Mouse (Mus musculus) liver, embryonic 14.5 days (tissue): ENCODE results near the gene Irf9. TPM values are rescaled to one million over a fixed set of nuclear protein-coding genes. Genes with fewer than 3 reads are reported as not detected.

Experiments used
- ATAC-seq: fragments of 200-750 bp; cut with Nextera tagmentation; 2 replicates; pipeline ENCODE4 v1.8.0; 2017; ENCODE audit warnings: moderate number of reproducible peaks, mild to moderate bottlenecking, moderate library complexity; ENCODE audit not compliant: insufficient read depth
- DNase-seq, 3 experiments: peaks; one replicate each; pipeline ENCODE4 v3.0.0-alpha.2; 2012 to 2013; ENCODE audit warnings: low read depth in 3 of 3, low spot score in 3 of 3
- H3K27ac ChIP-seq: fragments of 300-500 bp; sonication (generic); 2 replicates; pipeline ENCODE4 v1.5.1; 2014; ENCODE audit warnings: moderate library complexity, mild to moderate bottlenecking, control low read depth, inconsistent platforms
- H3K27me3 ChIP-seq: fragments of 300-500 bp; sonication (generic); 2 replicates; pipeline ENCODE4 v1.6.1; 2014; ENCODE audit warnings: mild to moderate bottlenecking, low read length, moderate library complexity; ENCODE audit not compliant: control insufficient read depth, insufficient read depth
- H3K36me3 ChIP-seq: fragments of 300-500 bp; sonication (generic); replicated peaks from 2 replicates; pipeline ENCODE4 v1.6.1; 2014; ENCODE audit warnings: low read depth; ENCODE audit not compliant: control insufficient read depth, insufficient read depth
- H3K4me1 ChIP-seq, 2 experiments: fragments of 200-500 bp in 1 of 2; fragments of 300-500 bp in 1 of 2; sonication (generic) in 1 of 2; replicated peaks; 2 replicates each; pipeline ENCODE4 v1.6.1; 2012 to 2014; ENCODE audit warnings: antibody characterized with exemption in 1 of 2, inconsistent platforms in 1 of 2, low read length in 1 of 2; ENCODE audit not compliant: control insufficient read depth in 2 of 2, insufficient read depth in 2 of 2
- H3K4me2 ChIP-seq: fragments of 300-500 bp; sonication (generic); 2 replicates; pipeline ENCODE4 v1.6.1; 2014; ENCODE audit warnings: low read depth, mild to moderate bottlenecking, control low read depth, moderate library complexity
- H3K4me3 ChIP-seq, 2 experiments: fragments of 200-500 bp in 1 of 2; fragments of 300-500 bp in 1 of 2; sonication (generic) in 1 of 2; 2 replicates each; pipeline ENCODE4 v1.5.1; 2012 to 2014; ENCODE audit warnings: low read depth in 2 of 2, low read length in 2 of 2, mild to moderate bottlenecking in 2 of 2, control low read depth in 1 of 2, inconsistent platforms in 1 of 2, moderate library complexity in 1 of 2; ENCODE audit not compliant: insufficient read depth in 1 of 2
- H3K9ac ChIP-seq: fragments of 300-500 bp; sonication (generic); replicated peaks from 2 replicates; pipeline ENCODE4 v1.6.1; 2014; ENCODE audit warnings: mild to moderate bottlenecking, control low read depth, moderate library complexity
- H3K9me3 ChIP-seq: fragments of 300-500 bp; sonication (generic); 2 replicates; pipeline ENCODE4 v1.6.1; 2016; ENCODE audit warnings: low read length, mixed read lengths; ENCODE audit not compliant: control insufficient read depth
- CTCF ChIP-seq: IDR thresholded peaks from 2 replicates; pipeline ENCODE4 v1.5.1; 2016; ENCODE audit warnings: antibody characterized with exemption, low read depth, control low read depth
- EP300 ChIP-seq: IDR thresholded peaks from 2 replicates; pipeline ENCODE4 v1.6.1; 2016; ENCODE audit warnings: antibody characterized with exemption, low read depth
- WGBS: fragments of 180-500 bp; shearing (Covaris S2); extraction: QIAGEN DNeasy Blood & Tissue Kit; methylation state at CpG from one replicate; pipeline ENCODE4 v1.1.7; 2014; ENCODE audit not compliant: insufficient replicate concordance; 5-methylcytosine and 5-hydroxymethylcytosine counted together
- polyA plus RNA-seq, 2 experiments: library from polyadenylated mRNA; depleted of rRNA in 1 of 2; stranded (reverse) in 1 of 2; unstranded in 1 of 2; fragments of >200 nt; fragmentation: Nextera tagmentation in 1 of 2; extraction: Ambion mirVana in 1 of 2; gene quantifications; 2 replicates each; pipeline versions ENCODE4 v1.2.1 to v1.2.3; 2012 to 2014

Gene Irf9
- polyA plus RNA-seq, 2 experiments = 13.8 to 15.1 TPM

DNA sequence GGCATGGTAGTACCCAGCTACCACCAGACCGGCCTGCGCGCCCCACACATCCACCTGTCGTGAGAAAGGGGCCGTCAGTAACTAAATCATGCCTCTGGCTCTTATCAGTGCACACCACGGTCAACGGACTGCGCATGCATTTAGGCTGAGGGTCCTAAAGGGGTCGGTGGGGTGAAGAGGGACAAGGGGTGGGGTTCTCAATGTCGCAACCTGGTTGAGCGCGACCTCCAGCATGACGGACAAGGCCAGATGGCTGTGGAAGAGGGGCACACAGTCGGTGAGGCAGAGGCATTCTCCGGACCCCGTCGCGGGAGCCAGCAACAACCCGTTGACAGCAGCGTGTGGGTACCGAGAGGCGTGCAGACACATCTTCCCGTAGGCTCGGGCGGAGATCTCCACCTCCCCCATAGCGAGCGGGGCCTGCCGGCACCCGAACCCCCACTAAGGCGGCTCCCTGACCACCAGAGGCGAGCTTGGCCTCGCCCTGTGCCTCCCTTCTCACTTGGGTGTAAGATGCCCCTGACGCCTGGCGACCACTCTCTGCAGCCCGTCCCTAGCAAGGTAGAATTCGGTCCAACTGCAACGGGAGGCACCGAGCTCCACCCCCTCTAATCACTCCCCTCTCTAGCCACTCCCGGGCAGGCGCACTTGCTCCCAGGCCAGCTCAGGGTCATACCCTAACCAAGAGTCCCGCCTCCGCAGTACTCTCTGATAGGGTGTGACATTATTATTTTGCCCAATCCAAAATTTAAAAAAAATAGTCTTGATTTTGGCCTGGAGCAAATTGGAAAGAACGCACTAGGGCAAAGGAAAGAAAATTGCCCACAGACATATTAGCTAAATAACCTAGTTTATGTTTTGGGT, 18.4 kb upstream of the Irf9 start, which contains the start of gene Emc9:
Gene Emc9 (minus strand): TSS at position 601 of the 864 bp plus-strand sequence.
- H3K4me2 ChIP-seq = peak within 1 kb of the TSS; percentile 99
- WGBS = under 1% methylated on average over 41 of the region's 43 CpGs
- H3K9ac ChIP-seq = peak within 1 kb of the TSS; percentile 84
- TF ChIP-seq CTCF (peak; percentile 26), EP300 (peak; percentile 2; the same call in 1 of the 2 replicates)
- peak; percentile 93 for ATAC-seq
- peak within 1 kb of the TSS; percentile 98 for H3K27ac ChIP-seq
- H3K4me3 ChIP-seq = peak within 1 kb of the TSS; percentile 70 to 74
- no peaks in the 10 kb centered on the region for H3K9me3 ChIP-seq
- H3K36me3 ChIP-seq = peaks cover 5% of the 10 kb centered on the region
- H3K4me1 ChIP-seq = peaks cover 28 to 31% of the 10 kb centered on the region in 2 experiments
- no peaks in the 10 kb centered on the region for H3K27me3 ChIP-seq
- peak; percentile 82 to 84 (median 83) for DNase-seq

DNA sequence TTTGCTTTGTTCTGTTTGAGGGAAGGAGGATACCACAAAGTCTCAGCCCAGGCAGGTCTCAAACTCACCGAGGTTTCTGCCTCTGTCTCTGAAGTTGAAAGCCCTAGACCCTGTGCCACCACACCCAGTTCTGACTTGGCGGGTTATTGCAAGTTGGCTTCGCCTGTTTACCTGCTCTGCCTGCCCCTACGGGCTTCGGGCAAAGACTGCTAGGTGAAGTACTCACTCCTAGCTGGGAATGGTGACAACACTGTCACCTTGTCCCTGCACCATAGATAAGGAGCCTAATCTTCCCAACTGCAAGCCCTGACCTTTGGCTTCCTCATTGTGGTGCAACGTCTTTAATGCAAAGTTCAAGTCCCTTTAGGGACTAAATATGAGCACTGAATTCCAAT, 17.8 kb upstream of the Irf9 start:
- H3K36me3 ChIP-seq = peaks cover 5% of the 10 kb centered on the region
- TF ChIP-seq CTCF (no peak), EP300 (0 out of 2 replicates have a peak, but pooled peaks have one; percentile 22)
- ATAC-seq = peak; percentile 70
- peaks cover 33 to 35% of the 10 kb centered on the region in 2 experiments for H3K4me1 ChIP-seq
- WGBS = 8% methylated on average over 6 of the region's 6 CpGs
- peak overlapping the region; percentile 19 to 70 for H3K4me3 ChIP-seq
- peak overlapping the region; percentile 98 for H3K27ac ChIP-seq
- no peaks in the 10 kb centered on the region for H3K9me3 ChIP-seq
- peak in 2 of 3 experiments; percentile 48 to 57 for DNase-seq
- H3K27me3 ChIP-seq = no peaks in the 10 kb centered on the region
- H3K9ac ChIP-seq = peak overlapping the region; percentile 84
- peak overlapping the region; percentile 99 for H3K4me2 ChIP-seq

DNA sequence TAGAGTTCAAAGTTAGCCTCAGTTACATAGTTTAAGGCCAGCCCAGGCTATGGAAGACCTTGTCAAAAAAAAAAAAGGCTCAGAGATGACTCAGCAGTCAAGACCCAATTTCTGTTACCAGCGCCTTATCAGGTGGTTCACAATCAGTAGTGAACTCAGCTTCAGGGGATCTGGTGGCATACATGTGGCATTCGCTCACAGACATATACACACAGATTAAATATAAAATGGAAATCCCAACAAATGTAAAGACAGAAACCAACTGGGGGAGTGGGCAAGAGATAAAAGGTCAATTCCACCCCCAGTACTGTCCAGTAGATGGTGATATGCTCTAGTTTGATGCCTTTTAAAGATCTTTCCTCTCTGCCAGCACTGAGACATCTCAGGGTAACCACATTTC, 17.2 kb upstream of the Irf9 start:
- peak overlapping the region; percentile 84 for H3K9ac ChIP-seq
- peak; percentile 76 to 77 (median 77) for DNase-seq
- no peaks in the 10 kb centered on the region for H3K9me3 ChIP-seq
- TF ChIP-seq CTCF = peak; percentile 14; the same call in 1 of the 2 replicates
- peak; percentile 75 for TF ChIP-seq EP300
- ATAC-seq = peak; percentile 51
- H3K27me3 ChIP-seq = no peaks in the 10 kb centered on the region
- peak overlapping the region; percentile 98 for H3K27ac ChIP-seq
- no peak overlapping the region for H3K4me3 ChIP-seq
- H3K4me2 ChIP-seq = peak overlapping the region; percentile 99
- H3K36me3 ChIP-seq = peaks cover 5% of the 10 kb centered on the region
- H3K4me1 ChIP-seq = peaks cover 33 to 35% of the 10 kb centered on the region in 2 experiments
- 17% methylated on average over 2 of the region's 2 CpGs for WGBS

DNA sequence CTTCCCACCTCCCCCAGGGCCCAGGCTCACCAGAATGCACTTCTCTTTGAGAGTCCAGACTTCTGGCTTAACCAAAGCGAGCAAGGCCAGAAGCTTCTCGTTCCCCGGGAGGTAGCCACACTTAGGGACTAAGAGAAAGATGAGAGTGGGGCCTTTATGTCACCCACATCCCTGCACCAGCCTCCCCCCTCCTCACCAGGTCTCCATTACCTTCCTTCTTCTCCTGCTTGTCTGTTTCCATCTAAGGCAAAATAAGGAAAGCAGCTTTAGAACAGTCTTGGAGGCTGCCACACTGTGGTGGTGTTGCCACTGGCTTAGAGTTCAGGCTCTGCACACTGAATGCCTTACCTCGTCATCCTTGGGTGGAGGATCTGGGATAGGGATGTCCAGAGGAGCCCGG, 14.1 kb upstream of the Irf9 start:
- Histone ChIP-seq H3K36me3 (peaks cover 3% of the 10 kb centered on the region), H3K4me3 (no peak overlapping the region), H3K9me3 (no peaks in the 10 kb centered on the region), H3K4me2 (peak overlapping the region; percentile 26), H3K4me1 (peaks cover 27 to 31% of the 10 kb centered on the region in 2 experiments), H3K9ac (no peak overlapping the region; the same call in 1 of the 2 replicates), H3K27ac (no peak overlapping the region), H3K27me3 (no peaks in the 10 kb centered on the region)
- DNase-seq (no peak), ATAC-seq (no peak)
- TF ChIP-seq CTCF = no peak
- no peak for TF ChIP-seq EP300
- 83% methylated on average over 5 of the region's 5 CpGs for WGBS
